Mouse (Mus musculus): ENCODE results near the gene Phf7. TPM values are rescaled to one million over a fixed set of nuclear protein-coding genes. Genes with fewer than 3 reads are reported as not detected.

The Phf7 gene
- polyA plus RNA-seq, 1 experiment from 2014 or later = 7.3 TPM

- no peaks in the 10 kb centered on the region for H3K27me3 ChIP-seq (ENCODE audit: insufficient read depth, low read length)
- ATAC-seq = peak; percentile 19; the same call in 1 of the 2 replicates
- peak overlapping the region; percentile 95 for H3K27ac ChIP-seq (ENCODE audit: low read depth)
- peaks cover 36% of the 10 kb centered on the region for H3K4me1 ChIP-seq (ENCODE audit: insufficient read depth)
- H3K4me3 ChIP-seq (ENCODE audit: low read depth, low read length) = peak overlapping the region; percentile 83
- peak overlapping the region; percentile 83 for H3K4me2 ChIP-seq (ENCODE audit: low read depth, low read length)
- H3K9ac ChIP-seq (replicated peaks) = peak overlapping the region; percentile 89
- DNase-seq = no peak
- 12% methylated on average over 8 of the region's 8 CpGs for WGBS (ENCODE audit: insufficient replicate concordance)
- TF ChIP-seq CTCF (IDR thresholded peaks at IDR 0.05; ENCODE audit: low read depth) (no peak), EP300 (IDR thresholded peaks at IDR 0.05; ENCODE audit: low read depth) (no peak)
- H3K36me3 ChIP-seq (replicated peaks; ENCODE audit: insufficient read depth, low read length) = peaks cover 31% of the 10 kb centered on the region
- H3K9me3 ChIP-seq (ENCODE audit: low read length) = no peaks in the 10 kb centered on the region
These were observed 45.9 kb downstream of the Phf7 start for GRCm38 (mm10) chr14:31205244-31205561.

GRCm38 (mm10) chr14:31204844-31205243 is 46.3 kb downstream of the Phf7 start:
- Histone ChIP-seq H3K4me3 (ENCODE audit: low read depth, low read length) (peak overlapping the region; percentile 83), H3K9ac (replicated peaks) (peak overlapping the region; percentile 89), H3K27ac (ENCODE audit: low read depth) (peak overlapping the region; percentile 95), H3K36me3 (replicated peaks; ENCODE audit: insufficient read depth, low read length) (peaks cover 32% of the 10 kb centered on the region), H3K27me3 (ENCODE audit: insufficient read depth, low read length) (no peaks in the 10 kb centered on the region), H3K9me3 (ENCODE audit: low read length) (no peaks in the 10 kb centered on the region), H3K4me2 (ENCODE audit: low read depth, low read length) (peak overlapping the region; percentile 83), H3K4me1 (ENCODE audit: insufficient read depth) (peaks cover 36% of the 10 kb centered on the region)
- no peak for ATAC-seq
- 48% methylated on average over 4 of the region's 4 CpGs for WGBS (ENCODE audit: insufficient replicate concordance)
- DNase-seq = no peak
- no peak for TF ChIP-seq EP300 (IDR thresholded peaks at IDR 0.05; ENCODE audit: low read depth)
- TF ChIP-seq CTCF (IDR thresholded peaks at IDR 0.05; ENCODE audit: low read depth) = no peak

GRCm38 (mm10) chr14:31200038-31200437 is 51.1 kb downstream of the Phf7 start:
- TF ChIP-seq EP300 (IDR thresholded peaks at IDR 0.05; ENCODE audit: low read depth) (no peak), CTCF (IDR thresholded peaks at IDR 0.05; ENCODE audit: low read depth) (no peak)
- Histone ChIP-seq H3K4me3 (ENCODE audit: low read depth, low read length) (no peak overlapping the region), H3K9me3 (ENCODE audit: low read length) (no peaks in the 10 kb centered on the region), H3K4me1 (ENCODE audit: insufficient read depth) (peaks cover 23% of the 10 kb centered on the region), H3K27me3 (ENCODE audit: insufficient read depth, low read length) (no peaks in the 10 kb centered on the region), H3K4me2 (ENCODE audit: low read depth, low read length) (no peak overlapping the region), H3K9ac (replicated peaks) (no peak overlapping the region), H3K36me3 (replicated peaks; ENCODE audit: insufficient read depth, low read length) (peaks cover 61% of the 10 kb centered on the region), H3K27ac (ENCODE audit: low read depth) (peak overlapping the region; percentile 41; the same call in 1 of the 2 replicates)
- WGBS (ENCODE audit: insufficient replicate concordance) = 48% methylated on average over 3 of the region's 3 CpGs
- ATAC-seq (peak; percentile 33; the same call in 1 of the 2 replicates), DNase-seq (no peak)

GRCm38 (mm10) chr14:31199599-31199998 is 51.5 kb downstream of the Phf7 start:
- H3K4me1 ChIP-seq (ENCODE audit: insufficient read depth) = peaks cover 22% of the 10 kb centered on the region
- H3K27me3 ChIP-seq (ENCODE audit: insufficient read depth, low read length) = no peaks in the 10 kb centered on the region
- peak overlapping the region; percentile 41; the same call in 1 of the 2 replicates for H3K27ac ChIP-seq (ENCODE audit: low read depth)
- no peaks in the 10 kb centered on the region for H3K9me3 ChIP-seq (ENCODE audit: low read length)
- WGBS (ENCODE audit: insufficient replicate concordance) = 79% methylated on average over 7 of the region's 7 CpGs
- peaks cover 64% of the 10 kb centered on the region for H3K36me3 ChIP-seq (replicated peaks; ENCODE audit: insufficient read depth, low read length)
- peak; percentile 55 for ATAC-seq
- H3K4me2 ChIP-seq (ENCODE audit: low read depth, low read length) = no peak overlapping the region
- H3K4me3 ChIP-seq (ENCODE audit: low read depth, low read length) = no peak overlapping the region
- TF ChIP-seq EP300 (IDR thresholded peaks at IDR 0.05; ENCODE audit: low read depth) (no peak), CTCF (IDR thresholded peaks at IDR 0.05; ENCODE audit: low read depth) (no peak)
- DNase-seq = no peak
- H3K9ac ChIP-seq (replicated peaks) = no peak overlapping the region

GRCm38 (mm10) chr14:31197547-31198516 is 53.3 kb downstream of the Phf7 start:
- H3K4me3 ChIP-seq (ENCODE audit: low read depth, low read length) = no peak overlapping the region
- H3K9me3 ChIP-seq (ENCODE audit: low read length) = no peaks in the 10 kb centered on the region
- H3K27ac ChIP-seq (ENCODE audit: low read depth) = no peak overlapping the region
- no peak overlapping the region; the same call in 1 of the 2 replicates for H3K9ac ChIP-seq (replicated peaks)
- H3K27me3 ChIP-seq (ENCODE audit: insufficient read depth, low read length) = no peaks in the 10 kb centered on the region
- H3K4me1 ChIP-seq (ENCODE audit: insufficient read depth) = peaks cover 25% of the 10 kb centered on the region
- DNase-seq = no peak
- H3K36me3 ChIP-seq (replicated peaks; ENCODE audit: insufficient read depth, low read length) = peaks cover 56% of the 10 kb centered on the region
- 58% methylated on average over 16 of the region's 16 CpGs for WGBS (ENCODE audit: insufficient replicate concordance)
- peak; percentile 30; the same call in 1 of the 2 replicates for ATAC-seq
- peak overlapping the region; percentile 37; the same call in 1 of the 2 replicates for H3K4me2 ChIP-seq (ENCODE audit: low read depth, low read length)
- no peak for TF ChIP-seq EP300 (IDR thresholded peaks at IDR 0.05; ENCODE audit: low read depth)
- TF ChIP-seq CTCF (IDR thresholded peaks at IDR 0.05; ENCODE audit: low read depth) = no peak

DNA sequence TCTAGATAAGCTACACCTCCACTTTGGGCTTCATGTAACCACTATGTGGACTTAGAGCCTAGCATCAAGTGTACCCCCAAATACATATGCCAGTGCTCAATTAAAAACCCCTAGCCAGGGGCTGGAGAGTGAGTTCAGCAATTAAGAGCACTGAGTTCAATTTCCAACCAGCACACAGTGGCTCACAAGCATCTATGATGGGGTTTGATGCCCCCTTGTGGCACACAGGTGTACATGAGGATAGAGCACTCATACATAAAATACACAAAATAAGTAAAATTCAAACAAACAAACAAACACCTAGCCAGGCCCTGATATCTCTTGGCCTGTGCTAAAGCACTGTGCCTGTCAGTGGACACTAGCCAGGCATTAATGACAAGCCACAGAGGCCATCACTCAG is 55.1 kb downstream of the Phf7 start:
- H3K4me1 ChIP-seq (ENCODE audit: insufficient read depth) = peaks cover 35% of the 10 kb centered on the region
- no peak overlapping the region for H3K4me2 ChIP-seq (ENCODE audit: low read depth, low read length)
- no peak overlapping the region for H3K9ac ChIP-seq (replicated peaks)
- no peak for ATAC-seq
- peaks cover 61% of the 10 kb centered on the region for H3K36me3 ChIP-seq (replicated peaks; ENCODE audit: insufficient read depth, low read length)
- H3K4me3 ChIP-seq (ENCODE audit: low read depth, low read length) = no peak overlapping the region
- no peaks in the 10 kb centered on the region for H3K9me3 ChIP-seq (ENCODE audit: low read length)
- H3K27me3 ChIP-seq (ENCODE audit: insufficient read depth, low read length) = no peaks in the 10 kb centered on the region
- peak overlapping the region; percentile 65 for H3K27ac ChIP-seq (ENCODE audit: low read depth)
- TF ChIP-seq CTCF (IDR thresholded peaks at IDR 0.05; ENCODE audit: low read depth) (peak; percentile 81), EP300 (IDR thresholded peaks at IDR 0.05; ENCODE audit: low read depth) (no peak)
- peak; percentile 50 for DNase-seq

Measured in liver, postnatal 0 days (tissue).